Mouse (Mus musculus) embryonic facial prominence, embryonic 10.5 days (tissue): ENCODE data around the gene Dennd4c. TPM values are rescaled to one million over a fixed set of nuclear protein-coding genes. Genes with fewer than 3 reads are reported as not detected.

Experiments
- DNase-seq: peaks from one replicate; pipeline ENCODE4 v3.0.0-alpha.2; 2017; ENCODE audit warnings: low spot score
- H3K27ac ChIP-seq: fragments of 300-500 bp; sonication (generic); replicated peaks from 2 replicates; pipeline ENCODE4 v1.5.1; 2016; ENCODE audit warnings: mild to moderate bottlenecking
- H3K27me3 ChIP-seq: fragments of 300-500 bp; sonication (generic); replicated peaks from 2 replicates; pipeline ENCODE4 v1.6.1; 2016; ENCODE audit warnings: low read depth, mild to moderate bottlenecking; ENCODE audit not compliant: poor library complexity, severe bottlenecking
- H3K36me3 ChIP-seq: fragments of 300-500 bp; sonication (generic); replicated peaks from 2 replicates; pipeline ENCODE4 v1.6.1; 2016; ENCODE audit warnings: mild to moderate bottlenecking, moderate library complexity
- H3K4me1 ChIP-seq: fragments of 300-500 bp; sonication (generic); 2 replicates; pipeline ENCODE4 v1.6.1; 2016
- H3K4me3 ChIP-seq: fragments of 300-500 bp; sonication (generic); 2 replicates; pipeline ENCODE4 v1.5.1; 2016; ENCODE audit warnings: mild to moderate bottlenecking, moderate library complexity
- H3K9me3 ChIP-seq: fragments of 300-500 bp; sonication (generic); 2 replicates; pipeline ENCODE4 v1.6.1; 2016; ENCODE audit warnings: mild to moderate bottlenecking
- WGBS: fragments of 180-500 bp; shearing (Covaris S2); methylation state at CpG from one replicate; pipeline ENCODE4 v1.1.7; 2016; 5-methylcytosine and 5-hydroxymethylcytosine counted together
- polyA plus RNA-seq: library from polyadenylated mRNA; unstranded; fragments of >200 nt; fragmentation: Nextera tagmentation; extraction: Ambion mirVana; gene quantifications from 2 replicates; pipeline ENCODE4 v1.2.1, GENCODE M21; 2016

Dennd4c gene
- 6.1 and 6.2 TPM in 2 replicates for polyA plus RNA-seq

DNA sequence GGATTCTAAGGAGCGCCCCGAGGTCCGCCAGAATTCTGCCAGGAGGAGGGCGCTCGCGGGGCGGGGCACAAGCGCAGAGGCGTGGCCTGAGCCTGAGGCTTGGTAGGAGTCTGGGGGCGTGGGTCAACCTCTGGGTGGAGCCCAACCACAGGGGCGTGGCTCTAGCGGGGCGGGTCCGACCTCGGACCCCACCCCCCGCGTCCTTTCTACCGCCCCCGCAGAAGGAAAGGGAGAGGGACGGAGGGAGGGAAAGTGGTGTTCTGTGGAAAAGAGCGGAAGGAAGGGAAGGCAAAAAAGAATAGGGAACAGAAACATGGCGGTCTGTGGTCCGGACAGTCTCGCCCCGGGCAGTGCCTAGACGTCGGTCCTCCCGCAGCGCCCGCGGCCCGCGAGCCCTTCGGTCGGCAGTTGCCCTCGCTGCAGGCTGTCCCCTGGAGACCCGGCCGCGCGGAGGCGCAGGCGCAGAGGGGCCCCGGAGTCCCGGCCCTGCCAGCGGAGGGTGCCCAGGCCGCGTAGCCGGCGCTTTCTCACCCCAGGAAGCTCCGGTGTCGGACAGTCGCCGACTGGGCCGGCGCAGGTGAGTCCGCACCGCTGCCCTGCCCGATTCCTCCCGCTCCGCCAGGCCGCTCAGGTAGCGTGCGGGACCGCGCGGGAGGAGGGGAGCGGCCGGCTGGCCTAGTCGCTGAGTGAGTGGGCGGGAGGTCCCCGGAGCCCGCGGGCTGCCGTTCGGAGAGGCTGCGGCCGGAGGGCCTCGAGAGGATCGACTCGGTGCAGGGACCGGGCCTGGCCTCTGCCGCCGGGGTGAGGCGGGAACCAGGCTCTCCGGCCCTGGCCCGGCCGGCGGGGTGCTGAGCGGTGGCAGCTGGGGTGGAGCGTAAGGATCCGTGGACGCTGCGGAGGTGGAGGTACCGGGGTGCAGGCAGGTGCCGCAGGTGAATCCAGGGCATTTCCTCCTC is at the start of gene Dennd4c:
TSS of gene Dennd4c (plus strand) at position 220 of the 956 bp plus-strand sequence.
- Histone ChIP-seq H3K4me3 (peak within 1 kb of the TSS; percentile 98), H3K27me3 (no peaks in the 10 kb centered on the region), H3K4me1 (peaks cover 21% of the 10 kb centered on the region), H3K36me3 (no peaks in the 10 kb centered on the region), H3K9me3 (no peaks in the 10 kb centered on the region), H3K27ac (peak within 1 kb of the TSS; percentile 92)
- DNase-seq = peak; percentile 96
- under 1% methylated on average over 95 of the region's 95 CpGs for WGBS

DNA sequence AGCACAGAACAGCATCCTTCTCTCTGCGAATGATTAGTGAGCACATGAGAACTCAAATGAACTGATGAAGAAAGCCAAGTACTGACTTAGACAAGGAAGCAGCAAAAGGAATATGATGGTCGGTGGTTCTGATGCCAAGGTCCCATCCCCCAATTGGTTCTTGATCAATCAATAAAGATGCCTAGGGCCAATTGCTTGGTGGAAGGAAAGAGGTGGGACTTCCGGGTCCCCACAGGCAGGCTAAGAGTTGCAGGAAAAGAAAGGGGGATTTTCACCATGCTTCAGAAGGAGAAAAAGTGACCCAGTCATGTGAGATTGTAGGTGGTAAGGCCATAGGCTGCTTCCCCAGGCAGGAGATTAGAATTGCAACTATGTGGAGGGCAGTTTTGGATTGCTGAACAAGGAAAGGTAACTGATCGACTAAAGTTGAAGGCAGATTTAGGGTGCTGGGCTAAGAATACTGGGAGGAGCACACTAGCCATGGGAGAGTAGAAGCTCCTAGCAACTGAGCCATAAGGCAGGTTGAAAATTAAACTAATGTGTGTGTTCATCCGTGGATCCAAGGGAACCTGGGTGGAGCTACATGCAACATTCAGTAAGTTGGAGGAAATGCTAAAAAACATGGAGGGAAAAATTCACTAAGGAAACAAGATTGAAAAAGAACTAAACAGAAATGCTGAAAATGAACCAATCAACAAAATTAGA is 49.0 kb upstream of the Dennd4c start:
- 75% methylated on average over 5 of the region's 5 CpGs for WGBS
- DNase-seq = no peak
- H3K4me1 ChIP-seq = no peaks in the 10 kb centered on the region
- no peak overlapping the region for H3K27ac ChIP-seq
- no peaks in the 10 kb centered on the region for H3K9me3 ChIP-seq
- H3K36me3 ChIP-seq = no peaks in the 10 kb centered on the region
- no peaks in the 10 kb centered on the region for H3K27me3 ChIP-seq
- no peak overlapping the region for H3K4me3 ChIP-seq

GRCm38 (mm10) chr4:86708801-86709200 is 39.6 kb upstream of the Dennd4c start:
- Histone ChIP-seq H3K4me3 (no peak overlapping the region), H3K9me3 (no peaks in the 10 kb centered on the region), H3K4me1 (0 out of 2 replicates have a peak, but pooled peaks cover 2% of the 10 kb centered on the region), H3K27ac (no peak overlapping the region), H3K36me3 (no peaks in the 10 kb centered on the region), H3K27me3 (no peaks in the 10 kb centered on the region)
- DNase-seq = no peak
- WGBS = 38% methylated on average over 1 of the region's 1 CpGs

GRCm38 (mm10) chr4:86710034-86710650 is 38.2 kb upstream of the Dennd4c start:
- Histone ChIP-seq H3K4me3 (no peak overlapping the region), H3K27ac (no peak overlapping the region), H3K36me3 (no peaks in the 10 kb centered on the region), H3K4me1 (0 out of 2 replicates have a peak, but pooled peaks cover 2% of the 10 kb centered on the region), H3K27me3 (no peaks in the 10 kb centered on the region), H3K9me3 (no peaks in the 10 kb centered on the region)
- no peak for DNase-seq
- 78% methylated on average over 6 of the region's 6 CpGs for WGBS

GRCm38 (mm10) chr4:86710666-86711215 is 37.6 kb upstream of the Dennd4c start:
- H3K9me3 ChIP-seq = no peaks in the 10 kb centered on the region
- H3K4me1 ChIP-seq = 0 out of 2 replicates have a peak, but pooled peaks cover 2% of the 10 kb centered on the region
- no peaks in the 10 kb centered on the region for H3K36me3 ChIP-seq
- H3K27me3 ChIP-seq = no peaks in the 10 kb centered on the region
- no peak for DNase-seq
- 79% methylated on average over 4 of the region's 4 CpGs for WGBS
- H3K27ac ChIP-seq = no peak overlapping the region
- H3K4me3 ChIP-seq = no peak overlapping the region

GRCm38 (mm10) chr4:86712751-86713195 is 35.6 kb upstream of the Dennd4c start:
- DNase-seq = no peak
- 0 out of 2 replicates have a peak, but pooled peaks cover 2% of the 10 kb centered on the region for H3K4me1 ChIP-seq
- no peaks in the 10 kb centered on the region for H3K36me3 ChIP-seq
- H3K27ac ChIP-seq = no peak overlapping the region
- H3K27me3 ChIP-seq = no peaks in the 10 kb centered on the region
- H3K9me3 ChIP-seq = no peaks in the 10 kb centered on the region
- 80% methylated on average over 12 of the region's 12 CpGs for WGBS
- H3K4me3 ChIP-seq = no peak overlapping the region

DNA sequence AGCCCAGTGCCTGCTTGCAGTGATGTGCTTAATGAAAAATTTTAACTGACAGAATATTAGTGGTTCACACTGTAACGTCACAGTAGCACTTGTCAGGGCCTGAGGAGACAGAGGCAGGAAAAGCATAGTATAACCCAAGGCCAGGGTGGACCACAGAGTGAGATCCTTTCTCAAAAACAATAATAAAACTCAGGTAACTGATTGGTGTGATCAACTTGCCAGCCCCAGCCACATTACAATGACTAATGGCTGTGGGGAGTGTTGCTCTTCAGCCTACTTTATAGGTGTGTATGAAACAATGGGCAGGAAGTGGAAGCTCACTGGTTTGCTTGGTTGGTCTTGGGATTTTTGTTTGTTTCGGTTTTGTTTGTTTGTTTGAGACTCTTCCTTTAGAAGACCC is 34.8 kb upstream of the Dennd4c start:
- H3K27ac ChIP-seq = no peak overlapping the region
- H3K4me1 ChIP-seq = 0 out of 2 replicates have a peak, but pooled peaks cover 2% of the 10 kb centered on the region
- DNase-seq = no peak
- 79% methylated on average over 2 of the region's 2 CpGs for WGBS
- no peaks in the 10 kb centered on the region for H3K9me3 ChIP-seq
- no peaks in the 10 kb centered on the region for H3K27me3 ChIP-seq
- H3K36me3 ChIP-seq = no peaks in the 10 kb centered on the region
- H3K4me3 ChIP-seq = no peak overlapping the region

DNA sequence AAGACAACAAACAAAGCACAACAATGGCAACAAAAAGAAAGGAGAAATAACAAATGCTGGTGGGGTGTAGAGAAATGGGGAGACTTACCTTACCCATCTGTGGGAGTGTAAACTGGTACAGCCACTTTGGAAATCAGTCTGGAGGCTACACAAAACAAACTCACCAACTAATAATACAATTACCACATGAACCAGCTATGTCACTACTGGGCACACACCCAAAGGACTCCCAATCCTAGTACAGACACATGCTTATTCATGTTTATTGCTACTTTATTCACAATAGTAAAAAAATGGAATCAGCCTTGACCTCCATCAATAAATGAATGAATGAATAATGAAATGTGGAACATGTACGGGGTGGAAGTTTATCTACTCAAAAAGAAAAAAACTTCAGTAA is 33.0 kb upstream of the Dennd4c start:
- Histone ChIP-seq H3K9me3 (no peaks in the 10 kb centered on the region), H3K36me3 (no peaks in the 10 kb centered on the region), H3K4me3 (no peak overlapping the region), H3K27ac (no peak overlapping the region), H3K4me1 (0 out of 2 replicates have a peak, but pooled peaks cover 2% of the 10 kb centered on the region), H3K27me3 (no peaks in the 10 kb centered on the region)
- 94% methylated on average over 1 of the region's 1 CpGs for WGBS
- DNase-seq = no peak

GRCm38 (mm10) chr4:86717176-86717575 is 31.2 kb upstream of the Dennd4c start:
- 92% methylated on average over 1 of the region's 1 CpGs for WGBS
- Histone ChIP-seq H3K27ac (no peak overlapping the region), H3K4me1 (0 out of 2 replicates have a peak, but pooled peaks cover 2% of the 10 kb centered on the region), H3K27me3 (no peaks in the 10 kb centered on the region), H3K9me3 (no peaks in the 10 kb centered on the region), H3K4me3 (no peak overlapping the region), H3K36me3 (no peaks in the 10 kb centered on the region)
- DNase-seq = no peak

GRCm38 (mm10) chr4:86718878-86719577 is 29.3 kb upstream of the Dennd4c start:
- no peaks in the 10 kb centered on the region for H3K4me1 ChIP-seq
- 79% methylated on average over 4 of the region's 4 CpGs for WGBS
- H3K27me3 ChIP-seq = no peaks in the 10 kb centered on the region

DNA sequence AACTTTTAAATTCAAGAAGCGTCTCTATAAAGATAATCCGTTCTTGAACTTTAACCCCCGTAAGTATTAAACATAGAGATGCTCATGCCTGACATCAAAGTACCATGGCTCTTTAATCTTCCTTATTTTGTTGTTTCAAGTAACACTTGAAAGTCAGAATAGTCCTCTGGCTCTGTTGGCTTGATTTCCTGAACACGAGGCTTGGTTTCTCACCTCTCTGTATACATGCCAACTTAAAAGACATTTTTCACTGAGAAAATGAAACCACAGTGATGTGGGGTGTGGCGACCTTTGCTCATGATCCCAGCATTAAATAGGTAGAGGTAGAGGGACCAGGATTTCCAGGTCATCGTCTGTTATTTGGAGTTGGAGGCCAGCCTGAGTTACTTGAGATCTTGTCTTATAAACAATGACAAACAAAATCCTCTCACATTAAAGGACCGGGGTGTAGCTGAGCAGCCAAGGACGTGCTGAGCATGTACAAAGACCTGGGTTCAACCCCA is 26.4 kb upstream of the Dennd4c start:
- Histone ChIP-seq H3K4me3 (no peak overlapping the region), H3K27ac (no peak overlapping the region), H3K27me3 (no peaks in the 10 kb centered on the region), H3K36me3 (no peaks in the 10 kb centered on the region), H3K4me1 (no peaks in the 10 kb centered on the region), H3K9me3 (no peaks in the 10 kb centered on the region)
- 79% methylated on average over 8 of the region's 8 CpGs for WGBS
- DNase-seq = no peak

More at GRCm38 (mm10) chr4:86718878-86719577, 29.3 kb upstream of the Dennd4c start:
- Histone ChIP-seq H3K27ac (no peak overlapping the region), H3K4me3 (no peak overlapping the region), H3K36me3 (no peaks in the 10 kb centered on the region), H3K9me3 (no peaks in the 10 kb centered on the region)
- no peak for DNase-seq
